Mouse (Mus musculus) kidney, postnatal 4 days (tissue): ENCODE data around the gene Itch.
A peak's percentile ranks its signal among the peaks of the same experiment; 100 is the strongest.
"Not testable (repeated sequence)": the region's sequence is repeated elsewhere in the genome, so short reads cannot be mapped to it uniquely, and the experiment has no call there.

ENCODE experiments used
- DNase-seq, 2 experiments: peaks; one replicate each; pipeline ENCODE4 v3.0.0; 2021; ENCODE audit warnings: mixed read lengths in 2 of 2

Gene Itch

GRCm38 (mm10) chr2:155133011-155133976 lies at the start of gene Itch:
Gene Itch (plus strand): TSS chr2:155133509.
- peak; percentile 94 to 96 for DNase-seq

- DNase-seq: no peak
Measured at GRCm38 (mm10) chr2:155084546-155084945, 48.8 kb upstream of the Itch start.

- DNase-seq: no peak
Measured at GRCm38 (mm10) chr2:155086328-155086727, 47.0 kb upstream of the Itch start.

- no peak for DNase-seq
Measured at GRCm38 (mm10) chr2:155088264-155088663, 45.0 kb upstream of the Itch start.

GRCm38 (mm10) chr2:155090909-155091742 lies 42.2 kb upstream of the Itch start:
- DNase-seq: no peak

- DNase-seq: no peak
Measured at GRCm38 (mm10) chr2:155091743-155092075, 41.6 kb upstream of the Itch start.

GRCm38 (mm10) chr2:155093418-155093817 lies 39.9 kb upstream of the Itch start:
- no peak for DNase-seq

- no peak for DNase-seq
Measured at GRCm38 (mm10) chr2:155098720-155099380, 34.5 kb upstream of the Itch start.

GRCm38 (mm10) chr2:155099421-155099820 lies 33.9 kb upstream of the Itch start:
- peak in 1 of 2 experiments; percentile 18 for DNase-seq

GRCm38 (mm10) chr2:155099994-155100795 lies 33.1 kb upstream of the Itch start:
- no peak for DNase-seq

GRCm38 (mm10) chr2:155100796-155101259 lies 32.5 kb upstream of the Itch start:
- DNase-seq: no peak

- peak in 1 of 2 experiments; percentile 46 for DNase-seq
Measured at GRCm38 (mm10) chr2:155101761-155102181, 31.5 kb upstream of the Itch start.

GRCm38 (mm10) chr2:155103607-155104006 lies 29.7 kb upstream of the Itch start:
- DNase-seq: no peak

GRCm38 (mm10) chr2:155107276-155107675 lies 26.0 kb upstream of the Itch start:
- DNase-seq: not testable (repeated sequence)

GRCm38 (mm10) chr2:155115216-155115830 lies 18.0 kb upstream of the Itch start:
- DNase-seq: no peak

GRCm38 (mm10) chr2:155133977-155134860 lies 910 bp downstream of the Itch start:
- DNase-seq: peak; percentile 43 to 60

- DNase-seq: peak in 1 of 2 experiments; percentile 10
Measured at GRCm38 (mm10) chr2:155135092-155135491, 1.8 kb downstream of the Itch start.

GRCm38 (mm10) chr2:155135534-155135933 lies 2.2 kb downstream of the Itch start:
- DNase-seq: no peak

- DNase-seq: no peak
Measured at GRCm38 (mm10) chr2:155140986-155141385, 7.7 kb downstream of the Itch start.

- no peak for DNase-seq
Measured at GRCm38 (mm10) chr2:155142025-155142555, 8.8 kb downstream of the Itch start.
